Mouse (Mus musculus) embryonic facial prominence, embryonic 13.5 days (tissue): ENCODE measurements around the gene Gm13275. TPM values are rescaled to one million over a fixed set of nuclear protein-coding genes. Genes with fewer than 3 reads are reported as not detected.
A peak's percentile ranks its signal among the peaks of the same experiment; 100 is the strongest.
"Not testable (repeated sequence)": the region's sequence is repeated elsewhere in the genome, so short reads cannot be mapped to it uniquely, and the experiment has no call there.

Experiments
- ATAC-seq: fragments of 200-750 bp; cut with Nextera tagmentation; 2 replicates; pipeline ENCODE4 v1.8.0; 2017; ENCODE audit warnings: low read depth; ENCODE audit not compliant: insufficient number of reproducible peaks, insufficient read depth, low FRiP score, low TSS enrichment
- H3K27ac ChIP-seq: fragments of 300-500 bp; sonication (generic); 2 replicates; pipeline ENCODE4 v1.5.1; 2015; ENCODE audit warnings: moderate library complexity, mild to moderate bottlenecking, inconsistent platforms
- H3K27me3 ChIP-seq: fragments of 300-500 bp; sonication (generic); 2 replicates; pipeline ENCODE4 v1.6.1; 2015; ENCODE audit warnings: mild to moderate bottlenecking, inconsistent platforms
- H3K36me3 ChIP-seq: fragments of 300-500 bp; sonication (generic); 2 replicates; pipeline ENCODE4 v1.6.1; 2015; ENCODE audit warnings: mild to moderate bottlenecking, inconsistent platforms
- H3K4me1 ChIP-seq: fragments of 300-500 bp; sonication (generic); 2 replicates; pipeline ENCODE4 v1.6.1; 2015; ENCODE audit warnings: inconsistent platforms
- H3K4me2 ChIP-seq: fragments of 300-500 bp; sonication (generic); 2 replicates; pipeline ENCODE4 v1.6.1; 2015; ENCODE audit warnings: moderate library complexity, mild to moderate bottlenecking, inconsistent platforms
- H3K4me3 ChIP-seq: fragments of 300-500 bp; sonication (generic); 2 replicates; pipeline ENCODE4 v1.5.1; 2015; ENCODE audit warnings: mild to moderate bottlenecking, inconsistent platforms
- H3K9ac ChIP-seq: fragments of 300-500 bp; sonication (generic); 2 replicates; pipeline ENCODE4 v1.6.1; 2015; ENCODE audit warnings: mild to moderate bottlenecking, inconsistent platforms
- H3K9me3 ChIP-seq: fragments of 300-500 bp; sonication (generic); 2 replicates; pipeline ENCODE4 v1.6.1; 2016; ENCODE audit warnings: inconsistent platforms
- WGBS: fragments of 180-500 bp; shearing (Covaris S2); methylation state at CpG from one replicate; pipeline ENCODE4 v1.1.7; 2015; ENCODE audit warnings: mixed read lengths; 5-methylcytosine and 5-hydroxymethylcytosine counted together
- polyA plus RNA-seq: library from polyadenylated mRNA; unstranded; fragments of >200 nt; fragmentation: Nextera tagmentation; extraction: Ambion mirVana; gene quantifications from 2 replicates; pipeline ENCODE4 v1.2.1, GENCODE M21; 2015

Gene Gm13275
- polyA plus RNA-seq, 1 experiment from 2014 or later = not detected

- not testable (repeated sequence) for H3K27me3 ChIP-seq, H3K9ac ChIP-seq, H3K4me1 ChIP-seq, ATAC-seq, H3K36me3 ChIP-seq, H3K4me2 ChIP-seq, H3K4me3 ChIP-seq, H3K27ac ChIP-seq, H3K9me3 ChIP-seq
- no CpG with 5 or more reads among the region's 32 CpGs for WGBS
These were observed 20.8 kb upstream of the Gm13275 start, which contains the start of gene Gm13290 for GRCm38 (mm10) chr4:88773534-88773933. Gene Gm13290, plus strand, starts transcription at chr4:88773834.

DNA sequence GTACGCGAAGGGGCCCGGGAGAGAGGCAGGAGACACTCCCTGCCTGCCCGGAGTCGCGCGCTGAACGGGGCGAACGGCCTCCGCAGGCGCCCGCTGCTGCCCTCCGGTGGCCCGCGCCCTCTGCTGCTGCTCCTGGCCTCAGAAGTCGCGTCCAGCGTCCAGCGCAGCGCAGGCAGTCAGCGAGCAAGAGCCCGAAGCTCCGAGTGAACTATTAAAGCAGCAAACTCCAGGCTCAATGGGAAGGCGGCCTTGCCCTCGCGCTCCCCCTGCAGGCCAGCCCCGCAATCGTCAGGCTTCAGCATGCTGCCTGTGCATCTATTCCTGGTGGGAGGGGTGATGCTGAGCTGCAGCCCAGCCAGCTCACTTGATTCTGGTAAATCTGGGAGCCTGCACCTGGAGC, 17.7 kb upstream of the Gm13275 start, which contains the start of gene Gm13289:
TSS of gene Gm13289 (plus strand) at position 301 of the 400 bp plus-strand sequence.
- H3K4me3 ChIP-seq, H3K27me3 ChIP-seq, H3K9me3 ChIP-seq, H3K27ac ChIP-seq, H3K4me2 ChIP-seq, H3K9ac ChIP-seq, H3K4me1 ChIP-seq, H3K36me3 ChIP-seq, ATAC-seq: not testable (repeated sequence)
- WGBS = no CpG with 5 or more reads among the region's 29 CpGs

DNA sequence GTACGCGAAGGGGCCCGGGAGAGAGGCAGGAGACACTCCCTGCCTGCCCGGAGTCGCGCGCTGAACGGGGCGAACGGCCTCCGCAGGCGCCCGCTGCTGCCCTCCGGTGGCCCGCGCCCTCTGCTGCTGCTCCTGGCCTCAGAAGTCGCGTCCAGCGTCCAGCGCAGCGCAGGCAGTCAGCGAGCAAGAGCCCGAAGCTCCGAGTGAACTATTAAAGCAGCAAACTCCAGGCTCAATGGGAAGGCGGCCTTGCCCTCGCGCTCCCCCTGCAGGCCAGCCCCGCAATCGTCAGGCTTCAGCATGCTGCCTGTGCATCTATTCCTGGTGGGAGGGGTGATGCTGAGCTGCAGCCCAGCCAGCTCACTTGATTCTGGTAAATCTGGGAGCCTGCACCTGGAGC, 14.7 kb upstream of the Gm13275 start, which contains the start of gene Gm13272:
TSS of gene Gm13272 (plus strand) at position 301 of the 400 bp plus-strand sequence.
- no CpG with 5 or more reads among the region's 29 CpGs for WGBS
- H3K4me1 ChIP-seq, H3K9me3 ChIP-seq, H3K9ac ChIP-seq, H3K4me3 ChIP-seq, H3K36me3 ChIP-seq, H3K27me3 ChIP-seq, H3K27ac ChIP-seq, H3K4me2 ChIP-seq, ATAC-seq: not testable (repeated sequence)

DNA sequence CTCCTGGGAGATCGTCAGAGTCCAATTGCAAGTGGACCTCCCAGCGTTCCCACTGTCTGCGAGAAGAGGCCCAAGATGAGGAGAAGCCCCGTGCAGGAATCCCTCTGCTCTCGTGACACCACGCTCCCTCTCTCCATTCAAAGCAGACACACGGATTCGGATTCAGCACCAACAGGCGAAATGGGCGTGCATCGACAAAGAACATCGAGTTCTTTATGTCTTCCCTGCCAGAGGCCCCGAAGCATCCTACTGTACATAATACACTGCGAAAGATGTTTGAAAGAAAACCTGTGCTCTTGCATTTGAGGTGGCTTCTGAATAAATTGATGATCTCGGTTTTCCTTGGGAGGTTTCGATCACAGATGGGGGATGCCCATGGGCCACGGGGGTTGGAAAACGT, 14.0 kb upstream of the Gm13275 start:
- not testable (repeated sequence) for H3K4me1 ChIP-seq, H3K36me3 ChIP-seq, H3K27me3 ChIP-seq, H3K4me3 ChIP-seq, H3K9me3 ChIP-seq, H3K4me2 ChIP-seq, H3K9ac ChIP-seq, ATAC-seq, H3K27ac ChIP-seq
- 41% methylated on average over 16 of the region's 18 CpGs for WGBS

GRCm38 (mm10) chr4:88781831-88782230, 12.5 kb upstream of the Gm13275 start, which contains the start of gene Ifnz:
Gene Ifnz, plus strand, starts transcription at chr4:88782131.
- 0 out of 2 replicates have a peak within 1 kb of the TSS, but pooled peaks have one; percentile 21 for H3K9ac ChIP-seq
- H3K4me1 ChIP-seq, H3K27me3 ChIP-seq, H3K27ac ChIP-seq, H3K36me3 ChIP-seq, H3K9me3 ChIP-seq, ATAC-seq: not testable (repeated sequence)
- H3K4me2 ChIP-seq = peak within 1 kb of the TSS; percentile 47
- 15% methylated on average over 5 of the region's 7 CpGs for WGBS
- peak within 1 kb of the TSS; percentile 30 for H3K4me3 ChIP-seq

- Histone ChIP-seq H3K4me2 (peak overlapping the region; percentile 47), H3K9ac (0 out of 2 replicates have a peak overlapping the region, but pooled peaks have one; percentile 21), H3K4me3 (peak overlapping the region; percentile 30)
- not testable (repeated sequence) for H3K9me3 ChIP-seq, H3K36me3 ChIP-seq, H3K27me3 ChIP-seq, H3K27ac ChIP-seq, H3K4me1 ChIP-seq, ATAC-seq
- 0% methylated on average over 14 of the region's 31 CpGs for WGBS
These were observed 12.0 kb upstream of the Gm13275 start for GRCm38 (mm10) chr4:88782335-88782734.

DNA sequence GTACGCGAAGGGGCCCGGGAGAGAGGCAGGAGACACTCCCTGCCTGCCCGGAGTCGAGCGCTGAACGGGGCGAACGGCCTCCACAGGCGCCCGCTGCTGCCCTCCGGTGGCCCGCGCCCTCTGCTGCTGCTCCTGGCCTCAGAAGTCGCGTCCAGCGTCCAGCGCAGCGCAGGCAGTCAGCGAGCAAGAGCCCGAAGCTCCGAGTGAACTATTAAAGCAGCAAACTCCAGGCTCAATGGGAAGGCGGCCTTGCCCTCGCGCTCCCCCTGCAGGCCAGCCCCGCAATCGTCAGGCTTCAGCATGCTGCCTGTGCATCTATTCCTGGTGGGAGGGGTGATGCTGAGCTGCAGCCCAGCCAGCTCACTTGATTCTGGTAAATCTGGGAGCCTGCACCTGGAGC, 8.9 kb upstream of the Gm13275 start, which contains the start of gene Gm13276:
TSS of gene Gm13276 (plus strand) at position 301 of the 400 bp plus-strand sequence.
- H3K27ac ChIP-seq, H3K36me3 ChIP-seq, H3K4me2 ChIP-seq, H3K27me3 ChIP-seq, H3K9me3 ChIP-seq, H3K9ac ChIP-seq, ATAC-seq, H3K4me3 ChIP-seq, H3K4me1 ChIP-seq: not testable (repeated sequence)
- WGBS = no CpG with 5 or more reads among the region's 27 CpGs

- not testable (repeated sequence) for H3K36me3 ChIP-seq, ATAC-seq, H3K27me3 ChIP-seq, H3K4me3 ChIP-seq, H3K4me2 ChIP-seq, H3K9me3 ChIP-seq, H3K4me1 ChIP-seq, H3K27ac ChIP-seq, H3K9ac ChIP-seq
- WGBS = 2% methylated on average over 4 of the region's 28 CpGs
These were observed 5.9 kb upstream of the Gm13275 start, which contains the start of gene Gm13277 for GRCm38 (mm10) chr4:88788402-88788801. Gene Gm13277, plus strand, starts transcription at chr4:88788632.

DNA sequence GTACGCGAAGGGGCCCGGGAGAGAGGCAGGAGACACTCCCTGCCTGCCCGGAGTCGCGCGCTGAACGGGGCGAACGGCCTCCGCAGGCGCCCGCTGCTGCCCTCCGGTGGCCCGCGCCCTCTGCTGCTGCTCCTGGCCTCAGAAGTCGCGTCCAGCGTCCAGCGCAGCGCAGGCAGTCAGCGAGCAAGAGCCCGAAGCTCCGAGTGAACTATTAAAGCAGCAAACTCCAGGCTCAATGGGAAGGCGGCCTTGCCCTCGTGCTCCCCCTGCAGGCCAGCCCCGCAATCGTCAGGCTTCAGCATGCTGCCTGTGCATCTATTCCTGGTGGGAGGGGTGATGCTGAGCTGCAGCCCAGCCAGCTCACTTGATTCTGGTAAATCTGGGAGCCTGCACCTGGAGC, 3.0 kb upstream of the Gm13275 start, which contains the start of gene Gm13278:
TSS of gene Gm13278 (plus strand) at position 301 of the 400 bp plus-strand sequence.
- not testable (repeated sequence) for ATAC-seq, H3K27ac ChIP-seq, H3K4me3 ChIP-seq, H3K9ac ChIP-seq, H3K27me3 ChIP-seq, H3K36me3 ChIP-seq, H3K9me3 ChIP-seq, H3K4me2 ChIP-seq, H3K4me1 ChIP-seq
- WGBS = no CpG with 5 or more reads among the region's 28 CpGs

- not testable (repeated sequence) for H3K36me3 ChIP-seq, H3K9me3 ChIP-seq, H3K4me1 ChIP-seq, H3K4me2 ChIP-seq, H3K4me3 ChIP-seq, ATAC-seq, H3K27me3 ChIP-seq, H3K9ac ChIP-seq, H3K27ac ChIP-seq
- no CpG with 5 or more reads among the region's 28 CpGs for WGBS
These were observed 2.8 kb downstream of the Gm13275 start, which contains the start of gene Gm13279 for GRCm38 (mm10) chr4:88797097-88797496. Gene Gm13279, plus strand, starts transcription at chr4:88797397.

DNA sequence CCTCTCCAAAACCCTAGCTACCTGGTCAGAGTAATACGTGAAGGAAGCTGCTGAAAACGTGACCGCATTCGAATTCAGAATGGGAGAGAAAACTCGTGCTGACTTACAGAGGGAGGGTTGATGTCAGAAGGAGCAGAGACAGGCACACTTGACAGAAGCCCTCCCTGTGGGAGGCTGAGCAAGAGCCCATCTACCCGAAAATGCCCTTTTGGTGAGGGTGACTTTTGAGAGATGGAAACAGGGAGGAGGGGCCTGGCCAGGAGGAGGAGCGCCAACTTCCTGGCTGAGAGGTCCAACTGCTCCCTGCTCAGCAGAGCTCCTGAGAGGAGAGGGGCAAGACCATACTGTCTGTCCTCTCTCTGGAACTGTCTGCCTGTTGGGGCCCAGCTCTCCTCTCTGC, 5.1 kb downstream of the Gm13275 start, which contains the start of gene Gm13285:
TSS of gene Gm13285 (plus strand) at position 301 of the 400 bp plus-strand sequence.
- not testable (repeated sequence) for H3K4me1 ChIP-seq, H3K4me2 ChIP-seq, H3K9me3 ChIP-seq, H3K27ac ChIP-seq, H3K9ac ChIP-seq, ATAC-seq, H3K27me3 ChIP-seq, H3K4me3 ChIP-seq, H3K36me3 ChIP-seq
- 20% methylated on average over 6 of the region's 7 CpGs for WGBS

- no CpG with 5 or more reads among the region's 29 CpGs for WGBS
- H3K4me2 ChIP-seq = peak within 1 kb of the TSS; percentile 35; the same call in 1 of the 2 replicates
- ATAC-seq, H3K27ac ChIP-seq, H3K4me1 ChIP-seq, H3K36me3 ChIP-seq, H3K4me3 ChIP-seq, H3K9me3 ChIP-seq, H3K9ac ChIP-seq, H3K27me3 ChIP-seq: not testable (repeated sequence)
These were observed 8.7 kb downstream of the Gm13275 start, which contains the start of gene Gm13287 for GRCm38 (mm10) chr4:88802954-88803353. Gene Gm13287, plus strand, starts transcription at chr4:88803254.
